Mouse (Mus musculus): Measurements from ENCODE around the gene Tmc4.

DNA sequence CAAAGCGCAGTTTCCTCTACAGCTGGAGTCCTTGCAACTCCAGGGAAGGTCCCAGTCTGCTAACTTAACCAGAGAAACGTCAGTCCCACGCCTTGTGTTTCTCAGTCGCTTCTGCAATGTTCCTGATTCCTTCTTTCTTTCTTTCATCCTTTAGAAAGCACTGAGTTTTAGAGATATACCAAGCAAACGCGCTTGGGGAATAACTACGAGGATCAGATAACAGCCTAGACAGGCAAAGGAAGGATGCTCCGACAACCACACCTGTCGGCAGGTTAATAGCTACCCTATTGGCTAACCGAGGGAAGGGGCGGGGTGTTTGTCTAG is 33.0 kb downstream of the Tmc4 start:
- TF ChIP-seq POLR2A (IDR thresholded peaks at IDR 0.05; ENCODE audit: control insufficient read depth, low read depth, low read length) (no peak), CTCF (IDR thresholded peaks at IDR 0.05; ENCODE audit: control insufficient read depth, insufficient read depth, insufficient replicate concordance, low read depth, low read length) (no peak)

Measured in testis, adult 2 months (tissue).